Mouse (Mus musculus) erythroblast, adult 5-6 weeks (primary cell): ENCODE data around the gene Kdm2a. TPM values are rescaled to one million over a fixed set of nuclear protein-coding genes. Genes with fewer than 3 reads are reported as not detected.
A peak's percentile ranks its signal among the peaks of the same experiment; 100 is the strongest.

Experiments
- ATAC-seq: replicated peaks from 2 replicates; pipeline ENCODE4 v1.8.0; 2016; ENCODE audit warnings: moderate number of reproducible peaks, mild to moderate bottlenecking, moderate TSS enrichment, inconsistent platforms; ENCODE audit not compliant: poor library complexity, low FRiP score, severe bottlenecking
- total RNA-seq, 2 experiments: library from RNA; stranded (forward) in 1 of 2; stranded (reverse) in 1 of 2; fragments of 150-400 nt in 1 of 2; fragments of 200-764, 138-1000 nt in 1 of 2; gene quantifications; 2 replicates each; pipeline versions ENCODE4 v1.2.3 to v1.2.4; 2015 to 2017; ENCODE audit warnings: low replicate concordance in 2 of 2

Gene Kdm2a
- total RNA-seq, 2 experiments from 2014 or later, result 57.5 to 71.1 TPM

- no peak for ATAC-seq
These were observed 127.1 kb downstream of the Kdm2a start for GRCm38 (mm10) chr19:4270972-4271371.

- no peak for ATAC-seq
These were observed 127.9 kb downstream of the Kdm2a start for GRCm38 (mm10) chr19:4270187-4270586.

GRCm38 (mm10) chr19:4268566-4269361, 129.3 kb downstream of the Kdm2a start, which contains the start of gene Ssh3:
Ssh3 (minus strand) TSS chr19:4269180.
- peak; percentile 55 for ATAC-seq

- ATAC-seq, result no peak
These were observed 132.1 kb downstream of the Kdm2a start for GRCm38 (mm10) chr19:4265956-4266355.

Other genes starting within 250 kb of the Kdm2a start
- 55.8 and 69.6 TPM in 2 replicates for gene Coro1b, start 249.7 kb downstream of the Kdm2a start, total RNA-seq (2015; ENCODE audit: low replicate concordance)
- 19.1 and 22.6 TPM in 2 replicates for gene Coro1b, start 249.7 kb downstream of the Kdm2a start, total RNA-seq (2017; ENCODE audit: low replicate concordance)
- 22.9 and 36.6 TPM in 2 replicates for gene Ptprcap, start 244.7 kb downstream of the Kdm2a start, total RNA-seq (2015; ENCODE audit: low replicate concordance)
- gene Ptprcap, start 244.7 kb downstream of the Kdm2a start, total RNA-seq (2017; ENCODE audit: low replicate concordance), result 7.7 and 8.3 TPM in 2 replicates
- 7.1 and 25.3 TPM in 2 replicates for gene Rps6kb2, start 234.9 kb downstream of the Kdm2a start, total RNA-seq (2015; ENCODE audit: low replicate concordance)
- gene Rps6kb2, start 234.9 kb downstream of the Kdm2a start, total RNA-seq (2017; ENCODE audit: low replicate concordance), result 23.9 and 27.2 TPM in 2 replicates
- 0.84 and 6.5 TPM in 2 replicates for gene Carns1, start 222.8 kb downstream of the Kdm2a start, total RNA-seq (2015; ENCODE audit: low replicate concordance)
- 0.60 and 0.70 TPM in 2 replicates for gene Carns1, start 222.8 kb downstream of the Kdm2a start, total RNA-seq (2017; ENCODE audit: low replicate concordance)
- gene Tbc1d10c, start 207.0 kb downstream of the Kdm2a start, total RNA-seq (2015; ENCODE audit: low replicate concordance), result 8.8 and 25.7 TPM in 2 replicates
- gene Tbc1d10c, start 207.0 kb downstream of the Kdm2a start, total RNA-seq (2017; ENCODE audit: low replicate concordance), result 5.8 and 11.3 TPM in 2 replicates
- 100 and 139 TPM in 2 replicates for gene Ppp1ca, start 206.2 kb downstream of the Kdm2a start, total RNA-seq (2015; ENCODE audit: low replicate concordance)
- gene Ppp1ca, start 206.2 kb downstream of the Kdm2a start, total RNA-seq (2017; ENCODE audit: low replicate concordance), result 131 and 151 TPM in 2 replicates
- 12.7 and 23.2 TPM in 2 replicates for gene Rad9a, start 196.6 kb downstream of the Kdm2a start, total RNA-seq (2015; ENCODE audit: low replicate concordance)
- 9.1 and 15.7 TPM in 2 replicates for gene Rad9a, start 196.6 kb downstream of the Kdm2a start, total RNA-seq (2017; ENCODE audit: low replicate concordance)
- gene Clcf1, start 184.0 kb downstream of the Kdm2a start, total RNA-seq (2015; ENCODE audit: low replicate concordance), result 0.38 TPM in 1 of 2 replicates, not detected in the other
- not detected in 2 replicates for gene Clcf1, start 184.0 kb downstream of the Kdm2a start, total RNA-seq (2017; ENCODE audit: low replicate concordance)
- not detected in 2 replicates for gene AC109138.7, start 183.9 kb downstream of the Kdm2a start, total RNA-seq (2015; ENCODE audit: low replicate concordance)
- not detected in 2 replicates for gene AC109138.7, start 183.9 kb downstream of the Kdm2a start, total RNA-seq (2017; ENCODE audit: low replicate concordance)
- 23.6 and 25.4 TPM in 2 replicates for gene Pold4, start 166.4 kb downstream of the Kdm2a start, total RNA-seq (2015; ENCODE audit: low replicate concordance)
- gene Pold4, start 166.4 kb downstream of the Kdm2a start, total RNA-seq (2017; ENCODE audit: low replicate concordance), result 8.8 and 30.3 TPM in 2 replicates
- 0.42 and 3.8 TPM in 2 replicates for gene Ssh3, start 129.1 kb downstream of the Kdm2a start, total RNA-seq (2015; ENCODE audit: low replicate concordance)
- 3.0 and 3.2 TPM in 2 replicates for gene Ssh3, start 129.1 kb downstream of the Kdm2a start, total RNA-seq (2017; ENCODE audit: low replicate concordance)
- gene Ankrd13d, start 115.1 kb downstream of the Kdm2a start, total RNA-seq (2015; ENCODE audit: low replicate concordance), result 0.63 TPM in 1 of 2 replicates, not detected in the other
- gene Ankrd13d, start 115.1 kb downstream of the Kdm2a start, total RNA-seq (2017; ENCODE audit: low replicate concordance), result 0.84 TPM in 1 of 2 replicates, not detected in the other
- gene Grk2, start 92.1 kb downstream of the Kdm2a start, total RNA-seq (2015; ENCODE audit: low replicate concordance), result 63.4 and 93.2 TPM in 2 replicates
- 40.1 and 60.1 TPM in 2 replicates for gene Grk2, start 92.1 kb downstream of the Kdm2a start, total RNA-seq (2017; ENCODE audit: low replicate concordance)
- gene Rhod, start 41.1 kb upstream of the Kdm2a start, total RNA-seq (2015; ENCODE audit: low replicate concordance), result not detected in 2 replicates
- gene Rhod, start 41.1 kb upstream of the Kdm2a start, total RNA-seq (2017; ENCODE audit: low replicate concordance), result not detected in 2 replicates
- not detected in 2 replicates for gene Syt12, start 79.2 kb upstream of the Kdm2a start, total RNA-seq (2015; ENCODE audit: low replicate concordance)
- not detected in 2 replicates for gene Syt12, start 79.2 kb upstream of the Kdm2a start, total RNA-seq (2017; ENCODE audit: low replicate concordance)
- gene 2010003K11Rik, start 100.3 kb upstream of the Kdm2a start, total RNA-seq (2015; ENCODE audit: low replicate concordance), result not detected in 2 replicates
- 0.94 TPM in 1 of 2 replicates, not detected in the other for gene 2010003K11Rik, start 100.3 kb upstream of the Kdm2a start, total RNA-seq (2017; ENCODE audit: low replicate concordance)
- 15.0 and 32.6 TPM in 2 replicates for gene Pcx, start 112.2 kb upstream of the Kdm2a start, total RNA-seq (2015; ENCODE audit: low replicate concordance)
- gene Pcx, start 112.2 kb upstream of the Kdm2a start, total RNA-seq (2017; ENCODE audit: low replicate concordance), result 31.5 and 31.9 TPM in 2 replicates
- 0.38 and 0.63 TPM in 2 replicates for gene Lrfn4, start 217.4 kb upstream of the Kdm2a start, total RNA-seq (2015; ENCODE audit: low replicate concordance)
- gene Lrfn4, start 217.4 kb upstream of the Kdm2a start, total RNA-seq (2017; ENCODE audit: low replicate concordance), result not detected in 2 replicates
- gene Rce1, start 227.4 kb upstream of the Kdm2a start, total RNA-seq (2015; ENCODE audit: low replicate concordance), result 10.9 and 17.3 TPM in 2 replicates
- gene Rce1, start 227.4 kb upstream of the Kdm2a start, total RNA-seq (2017; ENCODE audit: low replicate concordance), result 2.9 and 10.6 TPM in 2 replicates